Mouse (Mus musculus) gastrocnemius, postnatal 36 days (tissue): ENCODE measurements around the gene Polr2m. TPM values are rescaled to one million over a fixed set of nuclear protein-coding genes. Genes with fewer than 3 reads are reported as not detected.

ENCODE experiments used
- DNase-seq, 2 experiments: peaks; one replicate each; pipeline ENCODE4 v3.0.0; 2022
- intact Hi-C: fragments of 180-260 bp; cut with DNase I; formaldehyde crosslinking; loops from one replicate; pipeline ENCODE4 v1.15.1; 2025
- total RNA-seq, 2 experiments: library from RNA; stranded (reverse); gene quantifications; 2 replicates each; pipeline ENCODE4 v1.2.3; 2021

Gene Polr2m
- total RNA-seq, 2 experiments from 2014 or later = 202 to 210 TPM

DNA sequence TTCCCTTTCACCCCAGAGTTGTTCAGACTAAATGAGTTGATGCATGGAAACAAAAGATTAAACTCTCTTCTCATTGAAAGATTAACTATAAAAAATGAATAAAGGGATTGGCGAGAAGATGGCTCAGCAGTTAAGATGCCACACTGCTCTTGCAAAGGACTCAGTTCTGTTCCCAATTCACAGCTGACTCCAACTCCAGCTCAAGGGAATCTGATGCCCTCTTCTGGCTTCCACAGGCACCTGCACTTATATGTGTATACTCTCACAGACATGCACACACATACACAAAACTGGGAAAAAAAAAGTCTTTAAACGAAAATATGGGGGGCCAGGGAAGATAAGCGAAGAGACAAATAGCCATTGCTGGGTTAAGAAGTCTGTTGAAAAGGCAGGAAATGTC lies 9.1 kb downstream of the Polr2m start:
- intact Hi-C loops = no loop called here
- no peak for DNase-seq

- intact Hi-C loops = no loop called here
- no peak for DNase-seq
Observed at GRCm38 (mm10) chr9:71475536-71475935, 10.2 kb downstream of the Polr2m start.

DNA sequence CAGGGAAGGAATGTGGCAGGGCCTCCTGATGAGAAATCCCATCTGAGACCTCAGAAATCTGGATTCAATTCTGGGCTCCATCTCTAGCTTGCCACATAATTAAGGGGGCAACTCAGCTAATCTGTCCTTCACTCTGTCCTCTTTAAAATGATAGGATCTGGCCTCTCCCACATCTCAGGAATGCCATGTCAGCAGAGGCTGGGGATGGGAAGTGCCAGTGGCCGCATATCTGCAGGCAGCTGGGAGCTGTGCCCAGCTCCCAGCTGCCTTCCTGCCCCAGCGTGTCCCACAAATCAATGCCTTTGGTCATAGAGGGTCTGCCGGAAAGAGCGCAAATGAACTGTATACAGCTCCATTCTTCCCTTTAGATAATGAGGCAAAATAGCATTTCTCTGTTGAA lies 18.3 kb downstream of the Polr2m start:
- intact Hi-C loops = no loop called here
- DNase-seq = no peak

- DNase-seq = no peak
- intact Hi-C loops = no loop called here
Observed at GRCm38 (mm10) chr9:71466111-71466510, 19.6 kb downstream of the Polr2m start.

GRCm38 (mm10) chr9:71463072-71463667 lies 22.6 kb downstream of the Polr2m start:
- DNase-seq = no peak
- intact Hi-C loops = no loop called here

GRCm38 (mm10) chr9:71456738-71457137 lies 29.0 kb downstream of the Polr2m start:
- intact Hi-C loops = no loop called here

GRCm38 (mm10) chr9:71453917-71454316 lies 31.8 kb downstream of the Polr2m start:
- intact Hi-C loops = no loop called here
- DNase-seq = no peak

More at GRCm38 (mm10) chr9:71456738-71457137, 29.0 kb downstream of the Polr2m start:
- no peak for DNase-seq

- DNase-seq = no peak
- intact Hi-C loops = no loop called here
Observed at GRCm38 (mm10) chr9:71453352-71453751, 32.4 kb downstream of the Polr2m start.

DNA sequence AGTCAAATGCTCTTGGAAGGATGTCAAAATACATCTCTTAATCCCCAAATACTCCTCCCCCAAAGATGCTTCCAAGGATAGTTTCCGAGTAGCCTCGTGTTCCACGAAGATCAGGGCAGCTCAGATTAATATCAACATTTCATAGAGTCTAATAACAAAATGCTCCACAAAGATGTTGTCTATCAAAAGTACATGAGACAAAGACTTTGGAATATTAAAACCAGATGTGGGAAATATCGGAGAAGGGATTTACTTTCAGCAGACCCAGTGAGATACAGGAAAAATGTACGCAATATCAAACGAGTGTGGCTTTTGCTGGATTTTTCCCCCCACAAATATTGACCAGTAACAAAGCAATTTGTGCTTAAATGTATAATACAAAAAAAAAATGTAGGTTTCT lies 35.1 kb downstream of the Polr2m start:
- intact Hi-C loops = no loop called here
- DNase-seq = no peak

GRCm38 (mm10) chr9:71447573-71447972 lies 38.2 kb downstream of the Polr2m start:
- peak; percentile 59 to 64 for DNase-seq
- intact Hi-C loops = loop anchor here (10.0 kb wide), 2 partner anchors 83 to 233 kb away; partner anchors contain the start of gene Aldh1a2

DNA sequence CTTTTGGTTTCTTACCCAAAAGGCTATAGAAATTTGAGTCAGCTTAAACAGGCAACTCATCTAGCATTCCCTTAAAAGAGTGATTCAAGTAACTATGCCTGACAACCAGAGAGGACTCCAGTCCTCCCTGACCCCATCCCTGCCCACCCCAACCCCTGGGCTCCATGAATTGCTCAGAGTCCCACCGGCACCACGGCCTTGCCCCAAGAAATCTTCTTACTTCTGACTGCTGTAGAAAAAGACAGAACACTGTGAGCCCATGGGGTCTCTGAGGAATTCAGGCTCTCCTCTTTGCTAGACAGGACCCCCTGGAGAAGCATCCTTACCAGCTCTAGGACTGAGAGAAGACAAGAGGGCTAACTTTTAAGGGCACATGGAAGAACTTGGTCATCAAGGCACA lies 40.4 kb downstream of the Polr2m start:
- intact Hi-C loops = loop anchor here (10.0 kb wide), 2 partner anchors 81 to 231 kb away; partner anchors contain the start of gene Aldh1a2
- DNase-seq = no peak

DNA sequence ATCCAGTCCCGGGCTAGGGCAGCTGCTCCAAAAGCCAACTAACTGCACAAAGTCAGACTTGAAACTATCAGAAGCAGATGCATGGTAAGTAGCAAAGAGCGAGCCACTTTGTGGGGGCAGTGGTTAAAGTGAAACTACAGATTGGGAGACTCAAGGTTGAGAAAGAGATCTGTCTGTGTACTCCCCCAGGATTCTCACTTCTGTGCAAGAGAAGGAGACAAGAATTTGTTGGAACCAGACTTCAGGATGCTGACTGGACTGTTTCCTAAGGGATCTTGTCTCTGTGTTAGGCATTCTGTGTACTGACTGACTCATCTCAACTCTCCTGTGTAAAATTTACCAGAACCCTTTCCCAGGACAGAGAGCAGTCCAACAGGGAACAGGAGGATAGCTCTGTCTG lies 47.6 kb downstream of the Polr2m start:
- DNase-seq = no peak
- intact Hi-C loops = no loop called here

Other genes with a start within 250 kb of the Polr2m start
- gene Myzap, start 106.4 kb upstream of the Polr2m start, total RNA-seq = 1 to 10 TPM; 4.5 to 4.9 TPM